Mouse (Mus musculus) ES-Bruce4 (cell line): Measurements from ENCODE around the gene Gne. TPM values are rescaled to one million over a fixed set of nuclear protein-coding genes. Genes with fewer than 3 reads are reported as not detected.

Source experiments
- H3K27ac ChIP-seq: 2 replicates; pipeline ENCODE4 v1.5.1; 2012; ENCODE audit warnings: low read length, inconsistent platforms; ENCODE audit not compliant: insufficient read depth
- H3K27me3 ChIP-seq: 2 replicates; pipeline ENCODE4 v1.6.1; 2012; ENCODE audit warnings: mild to moderate bottlenecking, low read length, inconsistent platforms; ENCODE audit not compliant: control insufficient read depth, poor library complexity, insufficient read depth, severe bottlenecking
- H3K36me3 ChIP-seq: 2 replicates; pipeline ENCODE4 v1.6.1; 2012; ENCODE audit warnings: inconsistent platforms, mild to moderate bottlenecking, low read length, moderate library complexity; ENCODE audit not compliant: control insufficient read depth, poor library complexity, insufficient read depth, severe bottlenecking
- H3K4me1 ChIP-seq: one replicate; pipeline ENCODE4 v1.8.1; 2011; ENCODE audit warnings: low read length; ENCODE audit not compliant: control insufficient read depth, insufficient read depth
- H3K4me3 ChIP-seq: 2 replicates; pipeline ENCODE4 v1.5.1; 2011; ENCODE audit warnings: low read depth, mild to moderate bottlenecking, low read length
- H3K9ac ChIP-seq: 2 replicates; pipeline ENCODE4 v1.6.1; 2012; ENCODE audit warnings: low read depth, mild to moderate bottlenecking, inconsistent platforms; ENCODE audit not compliant: poor library complexity, severe bottlenecking
- H3K9me3 ChIP-seq: replicated peaks from 2 replicates; pipeline ENCODE4 v1.6.1; 2012; ENCODE audit warnings: mild to moderate bottlenecking, low read length, inconsistent platforms; ENCODE audit not compliant: control insufficient read depth, poor library complexity, insufficient read depth, severe bottlenecking
- CTCF ChIP-seq: IDR thresholded peaks from one replicate; pipeline ENCODE4 v1.8.1; 2011; ENCODE audit warnings: low read depth, low read length
- EP300 ChIP-seq: IDR thresholded peaks from 2 replicates; pipeline ENCODE4 v1.6.1; 2011; ENCODE audit warnings: low read depth, low read length; ENCODE audit not compliant: insufficient read depth
- POLR2A ChIP-seq: IDR thresholded peaks from one replicate; pipeline ENCODE4 v1.8.1; 2011; ENCODE audit warnings: low read length; ENCODE audit not compliant: insufficient read depth
- polyA plus RNA-seq: library from polyadenylated mRNA; stranded (reverse); fragments of >200 nt; gene quantifications from 2 replicates; pipeline ENCODE4 v1.2.4, GENCODE M21; 2011; ENCODE audit warnings: low read depth; ENCODE audit not compliant: missing spikeins, insufficient read depth, insufficient read length

Gne gene
- polyA plus RNA-seq = 28.6 and 40.7 TPM in 2 replicates

DNA sequence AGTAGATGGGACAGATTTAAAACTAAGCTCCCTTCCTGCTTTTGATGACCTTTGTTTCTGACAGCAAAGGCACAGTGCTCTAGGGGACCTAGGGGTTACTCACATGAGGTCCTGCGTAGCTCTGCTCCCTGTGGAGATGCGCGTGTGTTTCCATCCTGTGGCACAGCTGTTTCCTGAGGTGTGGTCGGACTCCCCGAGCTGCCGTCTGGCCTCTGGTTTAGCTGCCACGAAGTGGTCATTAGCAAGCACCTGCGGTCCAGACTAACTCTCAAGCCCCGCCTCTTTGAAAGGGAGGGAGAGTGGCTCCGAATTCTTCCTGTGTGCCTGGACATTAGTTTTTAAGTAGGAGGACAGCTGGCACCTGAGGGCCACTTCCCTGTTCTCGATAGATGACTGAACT, at the start of gene Gne:
Gne (minus strand) TSS at position 233 of the 400 bp plus-strand sequence.
- Histone ChIP-seq H3K9me3 (no peaks in the 10 kb centered on the region; the same call in 1 of the 2 replicates), H3K36me3 (no peaks in the 10 kb centered on the region), H3K27ac (no peak within 1 kb of the TSS), H3K4me1 (no peaks in the 10 kb centered on the region), H3K9ac (no peak within 1 kb of the TSS), H3K4me3 (no peak within 1 kb of the TSS), H3K27me3 (no peaks in the 10 kb centered on the region)
- TF ChIP-seq CTCF = no peak
- TF ChIP-seq EP300 = peak; percentile 78
- TF ChIP-seq POLR2A = no peak

DNA sequence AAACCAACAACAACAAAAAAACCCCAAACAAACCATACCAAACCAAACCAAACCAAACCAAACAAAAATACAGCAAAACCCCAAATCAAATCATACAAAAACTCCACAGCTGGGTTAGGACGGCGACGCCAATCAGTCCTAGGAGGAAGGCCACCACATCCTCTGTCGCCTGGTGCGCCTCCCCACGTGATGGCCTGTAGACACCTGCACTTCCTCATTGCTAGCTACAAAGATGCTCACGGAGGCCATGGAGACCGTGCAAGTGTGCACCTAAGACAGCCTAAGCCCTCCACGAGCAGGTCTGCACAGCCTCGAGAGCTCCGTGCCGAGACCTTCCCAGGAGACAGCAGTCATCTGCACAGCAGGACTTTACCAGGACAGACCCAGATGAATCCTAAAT, 42.8 kb upstream of the Gne start:
- TF ChIP-seq EP300 (no peak), CTCF (no peak), POLR2A (no peak)
- no peaks in the 10 kb centered on the region for H3K4me1 ChIP-seq
- H3K9ac ChIP-seq = no peak overlapping the region
- no peaks in the 10 kb centered on the region for H3K27me3 ChIP-seq
- H3K36me3 ChIP-seq = peaks cover 14% of the 10 kb centered on the region
- H3K4me3 ChIP-seq = no peak overlapping the region
- no peak overlapping the region for H3K27ac ChIP-seq
- H3K9me3 ChIP-seq = no peaks in the 10 kb centered on the region

DNA sequence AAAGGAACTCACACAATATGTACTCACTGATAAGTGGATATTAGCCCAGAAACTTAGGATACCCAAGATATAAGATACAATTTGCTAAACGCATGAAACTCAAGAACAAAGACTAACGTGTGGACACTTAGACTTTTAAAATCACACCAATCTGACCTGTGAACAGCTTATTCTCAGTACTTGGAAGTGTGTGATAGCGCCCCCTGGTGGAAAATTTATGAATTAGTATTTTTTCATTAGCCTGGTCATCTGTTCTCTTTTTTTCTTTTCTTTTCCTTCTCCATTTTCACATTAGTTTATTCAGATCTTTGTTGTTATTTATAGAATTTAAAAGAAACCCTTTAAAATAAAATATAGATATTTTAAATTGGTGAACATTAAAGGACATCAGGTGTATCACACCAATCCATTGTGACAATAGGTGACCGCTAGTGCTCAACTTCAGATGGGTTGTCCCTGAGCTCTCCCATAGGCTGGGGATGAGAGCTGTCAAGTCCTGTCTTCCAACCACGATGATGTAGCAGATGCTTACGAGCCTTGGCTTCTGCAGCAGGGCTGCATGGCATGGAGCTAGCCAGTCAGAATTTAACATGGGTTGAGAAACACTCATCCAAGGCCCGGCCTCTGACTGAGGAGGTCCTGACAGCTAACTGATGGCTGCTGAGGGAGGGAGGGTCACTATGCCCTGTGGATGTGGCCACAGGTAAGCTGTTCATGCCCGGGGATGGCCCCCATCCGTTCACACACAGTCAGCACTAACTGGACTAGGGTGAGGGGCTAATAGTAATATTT, 35.6 kb upstream of the Gne start:
- no peak overlapping the region for H3K9ac ChIP-seq
- no peaks in the 10 kb centered on the region for H3K36me3 ChIP-seq
- no peaks in the 10 kb centered on the region for H3K9me3 ChIP-seq
- TF ChIP-seq EP300 (no peak), CTCF (no peak), POLR2A (no peak)
- H3K4me1 ChIP-seq = no peaks in the 10 kb centered on the region
- no peak overlapping the region for H3K27ac ChIP-seq
- H3K27me3 ChIP-seq = no peaks in the 10 kb centered on the region
- no peak overlapping the region for H3K4me3 ChIP-seq

DNA sequence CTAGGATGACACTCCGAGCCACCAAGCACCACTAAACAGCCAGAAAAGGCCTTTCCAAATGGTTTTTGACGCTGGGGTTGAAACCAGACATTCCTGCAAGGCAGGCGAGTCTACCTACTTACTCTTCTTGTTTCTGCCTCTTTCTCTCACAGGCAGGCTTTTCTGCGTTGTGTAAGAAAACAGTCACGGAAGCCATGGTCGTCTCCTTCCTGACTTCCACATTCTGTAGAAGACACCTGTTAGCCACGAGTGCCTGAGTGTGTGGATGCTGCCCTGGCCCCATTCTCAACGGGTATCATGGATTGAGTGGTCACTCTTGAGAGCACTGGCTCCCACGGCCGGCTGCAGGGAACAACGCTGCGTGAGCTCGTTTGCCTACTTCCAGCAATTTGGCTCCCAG, 31.1 kb upstream of the Gne start:
- H3K4me3 ChIP-seq = no peak overlapping the region
- H3K27me3 ChIP-seq = no peaks in the 10 kb centered on the region
- no peaks in the 10 kb centered on the region for H3K36me3 ChIP-seq
- peaks cover 2% of the 10 kb centered on the region for H3K4me1 ChIP-seq
- H3K9ac ChIP-seq = no peak overlapping the region
- H3K27ac ChIP-seq = no peak overlapping the region
- TF ChIP-seq POLR2A = no peak
- TF ChIP-seq EP300 = no peak
- TF ChIP-seq CTCF = no peak
- H3K9me3 ChIP-seq = no peaks in the 10 kb centered on the region

DNA sequence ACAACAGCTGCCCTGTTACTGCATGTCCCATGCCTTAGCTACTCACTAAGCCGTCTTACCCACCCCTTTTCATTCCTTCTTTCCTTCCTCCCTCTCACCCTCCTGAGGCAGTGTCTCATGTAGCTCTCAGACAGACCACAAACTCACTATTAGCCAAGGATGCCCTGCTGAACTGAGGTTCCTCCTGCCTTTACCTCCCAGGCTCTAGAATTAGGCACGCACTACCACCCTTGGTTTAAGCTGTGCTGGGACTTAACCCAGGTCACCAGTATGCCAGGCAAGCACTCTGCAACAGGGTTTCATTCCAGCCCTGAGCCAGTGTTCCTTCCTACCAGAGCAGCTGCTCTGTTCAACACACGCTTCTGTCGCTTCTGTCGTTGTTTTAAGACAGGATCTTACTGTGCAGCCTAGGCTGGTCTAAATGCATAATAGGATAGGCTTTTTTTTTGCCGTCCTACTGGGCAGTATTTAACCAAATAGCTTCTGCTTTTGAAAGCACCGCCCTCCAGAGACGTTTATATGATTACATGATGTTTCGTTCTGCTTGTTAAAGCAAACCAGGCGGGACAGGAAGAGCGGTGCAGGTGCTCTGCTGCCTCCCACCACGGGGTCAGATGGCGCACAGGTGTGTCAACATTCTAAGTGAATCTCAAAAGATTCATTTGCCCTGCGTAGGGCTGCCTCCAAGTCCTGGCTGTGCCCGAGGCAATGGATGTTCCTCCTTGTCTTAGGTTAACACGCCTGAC, 29.6 kb upstream of the Gne start:
- Histone ChIP-seq H3K4me3 (no peak overlapping the region), H3K9me3 (no peaks in the 10 kb centered on the region), H3K27me3 (no peaks in the 10 kb centered on the region), H3K9ac (no peak overlapping the region), H3K4me1 (peaks cover 2% of the 10 kb centered on the region), H3K36me3 (no peaks in the 10 kb centered on the region), H3K27ac (no peak overlapping the region)
- no peak for TF ChIP-seq CTCF

DNA sequence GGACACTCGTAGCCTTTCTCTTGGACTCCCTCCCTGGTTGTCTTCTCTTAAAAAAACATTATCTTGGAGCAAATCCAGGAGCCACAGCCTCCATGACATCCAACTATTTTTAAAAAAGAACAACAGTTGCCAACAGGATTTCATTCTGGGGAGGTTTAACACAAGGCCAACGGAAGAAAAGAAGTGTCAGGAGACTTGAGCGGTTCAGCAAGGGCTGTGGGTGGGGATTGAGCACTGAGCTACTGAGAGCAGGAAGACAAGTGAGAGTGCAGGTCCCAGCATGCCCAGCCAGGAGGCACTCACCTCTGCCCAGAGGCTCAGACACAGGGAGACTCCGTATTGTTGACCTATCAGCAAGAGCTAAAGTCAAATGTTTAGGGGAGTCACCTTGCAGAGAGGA, 28.8 kb upstream of the Gne start:
- H3K4me1 ChIP-seq = peaks cover 2% of the 10 kb centered on the region
- no peak for TF ChIP-seq POLR2A
- TF ChIP-seq EP300 = peak; percentile 36; the same call in 1 of the 2 replicates
- TF ChIP-seq CTCF = no peak
- no peak overlapping the region for H3K9ac ChIP-seq
- H3K9me3 ChIP-seq = no peaks in the 10 kb centered on the region
- no peaks in the 10 kb centered on the region for H3K27me3 ChIP-seq
- no peaks in the 10 kb centered on the region for H3K36me3 ChIP-seq
- H3K27ac ChIP-seq = no peak overlapping the region
- H3K4me3 ChIP-seq = no peak overlapping the region
